Mouse (Mus musculus) heart, postnatal 0 days (tissue): ENCODE measurements around the gene Tmem129.

Experiments used
- CTCF ChIP-seq: IDR thresholded peaks from 2 replicates; pipeline ENCODE4 v1.5.1; 2016; ENCODE audit warnings: antibody characterized with exemption, control low read depth, low read depth
- EP300 ChIP-seq: IDR thresholded peaks from 2 replicates; pipeline ENCODE4 v1.6.1; 2016; ENCODE audit warnings: antibody characterized with exemption, low read depth

GRCm38 (mm10) chr5:33609226-33609625 is 49.0 kb downstream of the Tmem129 start:
- TF ChIP-seq EP300: no peak
- no peak for TF ChIP-seq CTCF
